Mouse (Mus musculus): Measurements from ENCODE around the gene Gpatch1.
"Not testable (repeated sequence)": the region's sequence is repeated elsewhere in the genome, so short reads cannot be mapped to it uniquely, and the experiment has no call there.

The Gpatch1 gene

GRCm38 (mm10) chr7:35331590-35331989, 13.3 kb upstream of the Gpatch1 start:
- DNase-seq (ENCODE audit: low read depth, low spot score): no peak

- DNase-seq (ENCODE audit: low read depth, low spot score): no peak
Measured at GRCm38 (mm10) chr7:35322732-35323420, 4.6 kb upstream of the Gpatch1 start.

GRCm38 (mm10) chr7:35322161-35322560, 3.9 kb upstream of the Gpatch1 start:
- no peak for DNase-seq (ENCODE audit: low read depth, low spot score)

GRCm38 (mm10) chr7:35319755-35320154, 1.5 kb upstream of the Gpatch1 start:
- no peak for DNase-seq (ENCODE audit: low read depth, low spot score)

- not testable (repeated sequence) for DNase-seq (ENCODE audit: low read depth, low spot score)
Measured at GRCm38 (mm10) chr7:35319221-35319620, 981 bp upstream of the Gpatch1 start.

- DNase-seq (ENCODE audit: low read depth, low spot score): peak; percentile 21
Measured at GRCm38 (mm10) chr7:35314156-35314555, 4.1 kb downstream of the Gpatch1 start.

- DNase-seq (ENCODE audit: low read depth, low spot score): no peak
Measured at GRCm38 (mm10) chr7:35311214-35311613, 7.0 kb downstream of the Gpatch1 start.

GRCm38 (mm10) chr7:35300792-35301191, 17.4 kb downstream of the Gpatch1 start:
- DNase-seq (ENCODE audit: low read depth, low spot score): no peak

- no peak for DNase-seq (ENCODE audit: low read depth, low spot score)
Measured at GRCm38 (mm10) chr7:35299656-35300055, 18.6 kb downstream of the Gpatch1 start.

GRCm38 (mm10) chr7:35297886-35298285, 20.4 kb downstream of the Gpatch1 start:
- DNase-seq (ENCODE audit: low read depth, low spot score): no peak

GRCm38 (mm10) chr7:35295631-35296030, 22.6 kb downstream of the Gpatch1 start:
- DNase-seq (ENCODE audit: low read depth, low spot score): no peak

- no peak for DNase-seq (ENCODE audit: low read depth, low spot score)
Measured at GRCm38 (mm10) chr7:35293464-35293863, 24.8 kb downstream of the Gpatch1 start.

- no peak for DNase-seq (ENCODE audit: low read depth, low spot score)
Measured at GRCm38 (mm10) chr7:35278933-35279332, 39.3 kb downstream of the Gpatch1 start.

- no peak for DNase-seq (ENCODE audit: low read depth, low spot score)
Measured at GRCm38 (mm10) chr7:35277433-35277832, 40.8 kb downstream of the Gpatch1 start.

GRCm38 (mm10) chr7:35269443-35270024, 48.7 kb downstream of the Gpatch1 start:
- peak; percentile 58 for DNase-seq (ENCODE audit: low read depth, low spot score)

- DNase-seq (ENCODE audit: low read depth, low spot score): no peak
Measured at GRCm38 (mm10) chr7:35267841-35268240, 50.4 kb downstream of the Gpatch1 start.

GRCm38 (mm10) chr7:35266666-35267065, 51.6 kb downstream of the Gpatch1 start:
- DNase-seq (ENCODE audit: low read depth, low spot score): no peak

GRCm38 (mm10) chr7:35264746-35265145, 53.5 kb downstream of the Gpatch1 start:
- peak; percentile 56 for DNase-seq (ENCODE audit: low read depth, low spot score)

- DNase-seq (ENCODE audit: low read depth, low spot score): no peak
Measured at GRCm38 (mm10) chr7:35263595-35264489, 54.4 kb downstream of the Gpatch1 start.

GRCm38 (mm10) chr7:35259384-35259783, 58.9 kb downstream of the Gpatch1 start:
- DNase-seq (ENCODE audit: low read depth, low spot score): no peak

GRCm38 (mm10) chr7:35258294-35258693, 59.9 kb downstream of the Gpatch1 start:
- no peak for DNase-seq (ENCODE audit: low read depth, low spot score)

GRCm38 (mm10) chr7:35252041-35252558, 66.1 kb downstream of the Gpatch1 start:
- DNase-seq (ENCODE audit: low read depth, low spot score): peak; percentile 25
